Mouse (Mus musculus) forebrain, postnatal 0 days (tissue): ENCODE measurements around the gene Six2. TPM values are rescaled to one million over a fixed set of nuclear protein-coding genes. Genes with fewer than 3 reads are reported as not detected.

ENCODE experiments used
- ATAC-seq: fragments of 200-750 bp; cut with Nextera tagmentation; 2 replicates; pipeline ENCODE4 v1.8.0; 2017; ENCODE audit warnings: mild to moderate bottlenecking, moderate library complexity
- DNase-seq: peaks from one replicate; pipeline ENCODE4 v3.0.0-alpha.2; 2015
- H3K27ac ChIP-seq: fragments of 300-500 bp; sonication (generic); 2 replicates; pipeline ENCODE4 v1.5.1; 2014; ENCODE audit warnings: low read depth, mild to moderate bottlenecking, antibody characterized with exemption, low read length, moderate library complexity, mixed read lengths
- H3K27me3 ChIP-seq: fragments of 300-500 bp; sonication (generic); 2 replicates; pipeline ENCODE4 v1.6.1; 2014; ENCODE audit warnings: mild to moderate bottlenecking, low read length, mixed read lengths; ENCODE audit not compliant: insufficient read depth
- H3K36me3 ChIP-seq: fragments of 300-500 bp; sonication (generic); 2 replicates; pipeline ENCODE4 v1.6.1; 2014; ENCODE audit warnings: mild to moderate bottlenecking, moderate library complexity; ENCODE audit not compliant: insufficient read depth
- H3K4me1 ChIP-seq: fragments of 300-500 bp; sonication (generic); 2 replicates; pipeline ENCODE4 v1.6.1; 2014; ENCODE audit warnings: antibody characterized with exemption; ENCODE audit not compliant: insufficient read depth
- H3K4me2 ChIP-seq: fragments of 300-500 bp; sonication (generic); 2 replicates; pipeline ENCODE4 v1.6.1; 2014; ENCODE audit warnings: low read depth, mild to moderate bottlenecking, moderate library complexity
- H3K4me3 ChIP-seq: fragments of 300-500 bp; sonication (generic); 2 replicates; pipeline ENCODE4 v1.5.1; 2014; ENCODE audit warnings: low read depth, low read length, mixed read lengths
- H3K9ac ChIP-seq: fragments of 300-500 bp; sonication (generic); 2 replicates; pipeline ENCODE4 v1.6.1; 2014; ENCODE audit warnings: mild to moderate bottlenecking
- H3K9me3 ChIP-seq: fragments of 300-500 bp; sonication (generic); 2 replicates; pipeline ENCODE4 v1.6.1; 2016; ENCODE audit warnings: low read length
- CTCF ChIP-seq: sonication (generic); IDR thresholded peaks from 2 replicates; pipeline ENCODE4 v1.5.1; 2016; ENCODE audit warnings: antibody characterized with exemption, control low read depth, low read depth
- WGBS: fragments of 180-500 bp; shearing (Covaris S2); extraction: QIAGEN DNeasy Blood & Tissue Kit; methylation state at CpG from one replicate; pipeline ENCODE4 v1.1.7; 2014; 5-methylcytosine and 5-hydroxymethylcytosine counted together
- polyA plus RNA-seq: library from polyadenylated mRNA; unstranded; fragments of >200 nt; fragmentation: Nextera tagmentation; extraction: Ambion mirVana; gene quantifications from 2 replicates; pipeline ENCODE4 v1.2.1, GENCODE M21; 2015
- total RNA-seq: library from RNA; depleted of rRNA; stranded (reverse); fragments of >200 nt; gene quantifications from 2 replicates; pipeline ENCODE4 v1.2.3, GENCODE M21; 2014; rRNA removed

Gene Six2
- total and polyA plus RNA-seq, 2 experiments from 2014 or later: 0.39 to 1.1 TPM

DNA sequence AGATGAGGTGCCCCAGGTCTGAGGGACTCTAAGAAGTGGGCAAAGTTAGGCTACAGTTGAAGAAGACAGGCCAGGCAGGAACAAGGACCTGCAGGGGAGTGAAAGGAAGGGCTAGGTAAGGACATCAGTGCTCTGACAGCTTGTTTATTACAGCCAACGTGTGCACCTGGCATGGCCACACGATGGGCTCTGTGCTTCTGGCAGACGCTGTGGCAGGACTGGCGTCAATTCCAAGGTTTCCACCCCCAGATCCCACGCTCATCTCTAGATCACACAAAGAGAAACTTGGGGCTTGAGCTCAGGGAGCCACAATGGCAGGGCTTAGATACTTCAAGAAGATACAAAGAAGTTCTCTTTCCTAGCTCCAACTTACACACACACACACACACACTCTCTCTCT, 26.6 kb downstream of the Six2 start:
- WGBS: 63% methylated on average over 5 of the region's 5 CpGs
- DNase-seq (no peak), ATAC-seq (no peak)
- H3K27ac ChIP-seq: no peak overlapping the region
- no peaks in the 10 kb centered on the region for H3K9me3 ChIP-seq
- no peaks in the 10 kb centered on the region for H3K4me1 ChIP-seq
- TF ChIP-seq CTCF: no peak
- no peaks in the 10 kb centered on the region; the same call in none of the 2 replicates for H3K27me3 ChIP-seq
- H3K9ac ChIP-seq: no peak overlapping the region
- no peak overlapping the region for H3K4me2 ChIP-seq
- no peaks in the 10 kb centered on the region for H3K36me3 ChIP-seq
- H3K4me3 ChIP-seq: no peak overlapping the region

GRCm38 (mm10) chr17:85660016-85660415, 28.1 kb downstream of the Six2 start:
- ATAC-seq (no peak), DNase-seq (no peak)
- no peak overlapping the region for H3K4me2 ChIP-seq
- no peak overlapping the region for H3K27ac ChIP-seq
- no peaks in the 10 kb centered on the region for H3K36me3 ChIP-seq
- no peaks in the 10 kb centered on the region for H3K9me3 ChIP-seq
- no peak overlapping the region for H3K9ac ChIP-seq
- no peaks in the 10 kb centered on the region for H3K4me1 ChIP-seq
- 100% methylated on average over 1 of the region's 1 CpGs for WGBS
- TF ChIP-seq CTCF: no peak
- H3K4me3 ChIP-seq: no peak overlapping the region
- no peaks in the 10 kb centered on the region for H3K27me3 ChIP-seq

DNA sequence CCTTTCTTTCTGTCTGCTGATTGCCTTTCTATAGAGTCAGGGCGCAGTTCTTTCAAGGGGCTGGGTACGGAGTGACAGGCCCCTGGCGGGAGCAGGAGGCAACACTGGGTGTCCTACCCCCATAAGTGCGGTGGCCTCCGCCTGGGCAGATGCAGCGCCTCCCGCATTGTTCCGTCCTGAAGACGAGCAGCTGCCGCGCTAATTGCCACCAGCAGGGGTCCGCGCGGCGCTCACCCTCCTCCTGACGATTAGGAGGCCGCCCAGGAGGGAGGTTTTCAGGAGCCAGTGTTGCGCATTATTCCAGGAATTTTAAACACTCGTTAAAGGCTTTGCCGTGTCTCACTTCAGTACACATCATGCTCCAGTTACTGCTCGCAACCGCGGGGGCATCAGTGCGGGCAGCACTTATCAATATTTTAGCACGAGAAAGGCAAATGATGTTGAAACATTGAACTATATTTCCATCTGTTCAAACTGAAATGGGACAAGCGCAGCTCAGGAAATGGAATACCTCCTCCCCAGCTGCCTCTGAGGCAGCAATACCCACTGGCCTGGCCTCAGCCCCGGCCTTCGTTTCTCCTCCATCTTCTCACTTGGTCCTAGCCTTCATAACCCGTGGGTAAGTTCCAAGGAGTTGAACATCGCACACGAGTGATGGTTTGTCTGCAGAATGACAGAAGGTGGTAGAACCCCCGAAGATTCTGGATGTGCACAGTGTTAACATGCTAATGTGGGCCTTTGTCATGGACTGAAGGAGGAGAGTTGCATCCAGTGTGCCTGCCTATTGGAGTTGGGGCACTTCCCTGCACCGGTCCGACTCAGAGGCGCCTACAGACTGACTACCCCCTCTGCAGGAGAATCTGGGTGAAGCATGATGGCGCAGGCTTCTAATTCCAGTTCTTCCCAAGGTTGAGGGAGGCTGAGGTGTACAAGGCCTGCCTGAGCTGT, 42.1 kb downstream of the Six2 start:
- Histone ChIP-seq H3K4me3 (peak overlapping the region; percentile 35), H3K36me3 (no peaks in the 10 kb centered on the region), H3K27ac (no peak overlapping the region), H3K27me3 (peaks cover 20% of the 10 kb centered on the region), H3K4me2 (peak overlapping the region; percentile 61), H3K9me3 (no peaks in the 10 kb centered on the region), H3K9ac (peak overlapping the region; percentile 42), H3K4me1 (peaks cover 3% of the 10 kb centered on the region; the same call in 1 of the 2 replicates)
- peak; percentile 75 for TF ChIP-seq CTCF
- peak; percentile 72 for DNase-seq
- ATAC-seq: peak; percentile 87
- 2% methylated on average over 36 of the region's 36 CpGs for WGBS

GRCm38 (mm10) chr17:85645312-85645711, 42.8 kb downstream of the Six2 start:
- Histone ChIP-seq H3K27me3 (peaks cover 20% of the 10 kb centered on the region), H3K9ac (peak overlapping the region; percentile 42), H3K9me3 (no peaks in the 10 kb centered on the region), H3K27ac (no peak overlapping the region), H3K36me3 (no peaks in the 10 kb centered on the region), H3K4me1 (peaks cover 3% of the 10 kb centered on the region; the same call in 1 of the 2 replicates), H3K4me2 (peak overlapping the region; percentile 61), H3K4me3 (peak overlapping the region; percentile 35)
- no peak for TF ChIP-seq CTCF
- peak; percentile 80 for ATAC-seq
- peak; percentile 34 for DNase-seq
- 6% methylated on average over 11 of the region's 12 CpGs for WGBS

- ATAC-seq (no peak), DNase-seq (no peak)
- peaks cover 8% of the 10 kb centered on the region for H3K27me3 ChIP-seq
- H3K9ac ChIP-seq: no peak overlapping the region
- no peaks in the 10 kb centered on the region for H3K4me1 ChIP-seq
- H3K4me2 ChIP-seq: no peak overlapping the region
- H3K9me3 ChIP-seq: no peaks in the 10 kb centered on the region
- no peaks in the 10 kb centered on the region for H3K36me3 ChIP-seq
- no peak overlapping the region for H3K4me3 ChIP-seq
- TF ChIP-seq CTCF: no peak
- WGBS: 68% methylated on average over 6 of the region's 6 CpGs
- no peak overlapping the region for H3K27ac ChIP-seq
Measured at GRCm38 (mm10) chr17:85637876-85638275, 50.2 kb downstream of the Six2 start.

Other genes starting within 250 kb of the Six2 start
- gene Six3, start 74.7 kb downstream of the Six2 start, total RNA-seq: 3.5 and 12.0 TPM in 2 replicates
- gene Six3, start 74.7 kb downstream of the Six2 start, polyA plus RNA-seq: 9.5 and 16.6 TPM in 2 replicates